Mouse (Mus musculus) cortical plate, adult 2 months (tissue): Measurements from ENCODE around the gene Grsf1.

Source experiments
- CTCF ChIP-seq: fragments of 200-500 bp; IDR thresholded peaks from 2 replicates; pipeline ENCODE4 v1.5.1; 2011; ENCODE audit warnings: mild to moderate bottlenecking, control low read depth, low read length; ENCODE audit not compliant: insufficient read depth; ENCODE audit errors: extremely low read depth
- POLR2A ChIP-seq: fragments of 200-500 bp; IDR thresholded peaks from 2 replicates; pipeline ENCODE4 v1.6.1; 2011; ENCODE audit warnings: mild to moderate bottlenecking, low read length, control low read depth; ENCODE audit not compliant: insufficient read depth; ENCODE audit errors: extremely low read depth

DNA sequence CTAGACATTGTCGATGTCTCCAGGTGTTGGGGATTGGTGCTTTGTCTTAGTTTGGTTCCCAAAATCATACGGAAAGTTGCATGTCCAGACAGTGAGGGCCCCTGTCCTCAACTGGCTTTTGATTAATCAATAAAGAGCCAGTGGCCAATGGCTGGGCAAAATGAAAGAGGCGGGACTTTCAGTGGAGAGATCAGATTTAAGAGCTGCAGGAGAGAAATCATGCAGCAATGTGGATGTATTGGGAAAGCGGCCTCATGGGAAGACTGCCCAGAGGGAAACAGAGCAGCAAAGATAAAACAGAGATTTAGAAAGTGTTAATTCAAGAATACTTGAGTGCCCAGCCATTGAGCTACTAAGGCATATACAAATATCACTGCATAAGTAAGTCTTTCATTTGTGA is 16.6 kb upstream of the Grsf1 start:
- TF ChIP-seq POLR2A (no peak), CTCF (no peak)
